Comparison of ENCODE assay signal across 8 mouse cellular contexts in the genomic region with DNA sequence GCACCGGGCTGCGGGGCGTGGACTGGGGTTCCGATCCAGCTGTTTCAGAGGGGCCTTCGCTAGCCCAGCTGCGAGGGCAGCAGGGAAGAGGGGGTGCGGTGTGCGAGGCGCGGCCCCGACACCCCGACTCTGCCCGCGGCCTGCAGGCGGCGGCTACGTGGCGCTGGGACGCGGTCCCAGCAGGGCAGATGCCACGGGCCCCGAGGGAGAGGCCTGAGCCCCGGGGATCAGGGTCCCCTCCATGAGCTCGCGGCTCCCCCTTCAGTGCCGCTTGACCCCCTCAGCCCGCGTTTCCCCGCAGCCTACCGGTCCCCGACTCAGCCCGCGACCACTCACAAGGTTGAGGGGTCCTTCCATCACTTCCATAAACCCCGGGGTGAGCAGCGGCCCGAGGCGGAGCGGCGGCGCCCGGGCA. TPM values are rescaled to one million over a fixed set of nuclear protein-coding genes. Genes with fewer than 3 reads are reported as not detected.
DNase-seq lines count a peak whose midpoint lies in the region; ATAC-seq and TF ChIP-seq lines count a peak whose summit lies in the region.

No protein-coding gene starts in this region.

- ATAC-seq in liver, embryonic 16.5 days (ENCODE audit: low read depth), result peak; percentile 68
- ATAC-seq in neutrophil, adult 5-6 weeks (ENCODE audit: extremely low read depth, insufficient number of reproducible peaks, low FRiP score, poor library complexity, severe bottlenecking), result peak; percentile 23; the same call in 1 of the 2 replicates

- H3K27ac ChIP-seq in ES-Bruce4 (ENCODE audit: insufficient read depth, low read length), result no peak overlapping the region
- H3K27ac ChIP-seq in cortical plate, adult 2 months (ENCODE audit: insufficient read depth, low read length), result peak overlapping the region; percentile 91
- peak overlapping the region; percentile 90 for H3K27ac ChIP-seq in hindbrain, embryonic 10.5 days
- peak overlapping the region; percentile 59 for H3K27ac ChIP-seq in liver, embryonic 16.5 days (ENCODE audit: low read length)

- H3K4me1 ChIP-seq in ES-Bruce4 (ENCODE audit: control insufficient read depth, insufficient read depth, low read length), result no peaks in the 10 kb centered on the region
- H3K4me1 ChIP-seq in cortical plate, adult 2 months (ENCODE audit: control insufficient read depth, insufficient read depth, low read length), result peaks cover 13% of the 10 kb centered on the region
- peaks cover 32% of the 10 kb centered on the region for H3K4me1 ChIP-seq in hindbrain, embryonic 10.5 days (replicated peaks)
- peaks cover 22% of the 10 kb centered on the region for H3K4me1 ChIP-seq in liver, embryonic 16.5 days (ENCODE audit: control insufficient read depth, low read depth, low read length)

- H3K36me3 ChIP-seq in ES-Bruce4 (ENCODE audit: control insufficient read depth, insufficient read depth, low read length, poor library complexity, severe bottlenecking), result no peaks in the 10 kb centered on the region
- no peaks in the 10 kb centered on the region for H3K36me3 ChIP-seq in hindbrain, embryonic 10.5 days
- H3K36me3 ChIP-seq in liver, embryonic 16.5 days (ENCODE audit: control insufficient read depth, insufficient read depth), result no peaks in the 10 kb centered on the region

- no peaks in the 10 kb centered on the region for H3K27me3 ChIP-seq in ES-Bruce4 (ENCODE audit: control insufficient read depth, insufficient read depth, low read length, poor library complexity, severe bottlenecking)
- H3K27me3 ChIP-seq in hindbrain, embryonic 10.5 days (ENCODE audit: insufficient read depth, poor library complexity, severe bottlenecking), result no peaks in the 10 kb centered on the region
- no peaks in the 10 kb centered on the region for H3K27me3 ChIP-seq in liver, embryonic 16.5 days (ENCODE audit: control insufficient read depth, insufficient read depth, low read depth, low read length)

- peak overlapping the region; percentile 87 for H3K9ac ChIP-seq in ES-Bruce4 (ENCODE audit: low read depth, poor library complexity, severe bottlenecking)
- H3K9ac ChIP-seq in liver, embryonic 16.5 days (ENCODE audit: low read depth, low read length), result peak overlapping the region; percentile 92

- WGBS in hindbrain, embryonic 10.5 days, result 0% methylated on average over 41 of the region's 41 CpGs
- 0% methylated on average over 36 of the region's 41 CpGs for WGBS in liver, embryonic 16.5 days (ENCODE audit: insufficient replicate concordance)

- no peaks in the 10 kb centered on the region for H3K9me3 ChIP-seq in ES-Bruce4 (replicated peaks; ENCODE audit: control insufficient read depth, insufficient read depth, low read length, poor library complexity, severe bottlenecking)
- H3K9me3 ChIP-seq in hindbrain, embryonic 10.5 days, result no peaks in the 10 kb centered on the region
- H3K9me3 ChIP-seq in liver, embryonic 16.5 days (replicated peaks; ENCODE audit: control insufficient read depth, low read length), result no peaks in the 10 kb centered on the region

- peak overlapping the region; percentile 95 for H3K4me2 ChIP-seq in liver, embryonic 16.5 days (ENCODE audit: low read depth, low read length)

- TF ChIP-seq CTCF in ES-Bruce4 (IDR thresholded peaks at IDR 0.05; ENCODE audit: low read depth, low read length), result no peak
- no peak for TF ChIP-seq CTCF in cortical plate, adult 2 months (IDR thresholded peaks at IDR 0.05; ENCODE audit: extremely low read depth, insufficient read depth, low read length)

- TF ChIP-seq POLR2A in ES-Bruce4 (IDR thresholded peaks at IDR 0.05; ENCODE audit: insufficient read depth, low read length), result no peak
- TF ChIP-seq POLR2A in cortical plate, adult 2 months (IDR thresholded peaks at IDR 0.05; ENCODE audit: extremely low read depth, insufficient read depth, low read length), result no peak

- DNase-seq in kidney, adult 9 months, result peak; percentile 42
- no peak for DNase-seq in kidney, postnatal 14 days
- no peak for DNase-seq in hindbrain, embryonic 10.5 days (ENCODE audit: low spot score)
- no peak for DNase-seq in retina, embryonic 14.5 days (ENCODE audit: low spot score)

- H3K4me3 ChIP-seq in ES-Bruce4 (ENCODE audit: low read depth, low read length), result peak overlapping the region; percentile 80
- H3K4me3 ChIP-seq in cortical plate, adult 2 months (ENCODE audit: insufficient read depth, low read length), result peak overlapping the region; percentile 89
- H3K4me3 ChIP-seq in hindbrain, embryonic 10.5 days, result peak overlapping the region; percentile 94
- H3K4me3 ChIP-seq in liver, embryonic 16.5 days (ENCODE audit: low read depth, low read length), result peak overlapping the region; percentile 89

- TF ChIP-seq EP300 in ES-Bruce4 (IDR thresholded peaks at IDR 0.05; ENCODE audit: insufficient read depth, low read depth, low read length), result no peak

RNA-seq across cellular contexts. Expression of gene Nrbf2, which starts 0.3 kb away (rescaled TPM):
- polyA plus RNA-seq in ES-Bruce4 (2011; ENCODE audit: insufficient read depth, insufficient read length, low read depth, missing spikeins), result 22.5 and 24.6 TPM in 2 replicates
- 20.2 and 21.5 TPM in 2 replicates for polyA plus RNA-seq in cortical plate, adult 2 months (2012; rRNA removed)
- 36.9 and 41.2 TPM in 2 replicates for polyA plus RNA-seq in hindbrain, embryonic 10.5 days (2016; fragmentation: Nextera tagmentation; extraction: Ambion mirVana)
- polyA plus RNA-seq in liver, embryonic 16.5 days (2015; fragmentation: Nextera tagmentation; extraction: Ambion mirVana), result 12.2 and 14.5 TPM in 2 replicates
- 29.7 and 32.6 TPM in 2 replicates for total RNA-seq in neutrophil, adult 5-6 weeks (2017)
